Mouse (Mus musculus): ENCODE data around the gene Mymx. TPM values are rescaled to one million over a fixed set of nuclear protein-coding genes. Genes with fewer than 3 reads are reported as not detected.
A peak's percentile ranks its signal among the peaks of the same experiment; 100 is the strongest.
"Not testable (repeated sequence)": the region's sequence is repeated elsewhere in the genome, so short reads cannot be mapped to it uniquely, and the experiment has no call there.

The Mymx gene
- total and polyA plus RNA-seq, 3 experiments = not detected

DNA sequence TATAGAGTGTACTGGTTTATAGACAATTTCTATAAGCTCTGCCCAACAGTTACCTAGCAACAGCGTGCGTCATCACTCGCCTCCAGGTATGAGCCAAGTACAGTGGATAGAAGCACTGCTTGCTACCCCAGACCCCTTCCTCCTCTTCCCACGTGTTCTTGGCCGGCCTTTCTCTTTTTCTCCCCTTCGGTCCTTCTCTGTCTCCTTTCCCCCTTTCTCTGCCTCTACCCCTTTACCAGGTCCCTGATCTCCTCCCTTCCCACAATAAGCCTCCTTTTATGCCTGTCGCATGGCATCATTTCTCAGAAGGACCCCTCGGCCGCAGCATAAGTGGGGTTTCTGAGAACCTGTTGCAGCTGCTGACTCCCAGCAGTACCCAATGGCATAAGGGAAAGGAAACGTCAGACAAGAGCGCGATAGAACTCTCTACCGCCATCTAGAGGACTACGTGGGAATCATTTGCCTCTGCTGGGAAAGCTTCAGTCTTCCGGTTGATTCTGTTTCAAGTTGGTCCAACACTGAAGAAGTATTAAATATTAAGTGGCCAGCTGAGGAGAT is 24.8 kb upstream of the Mymx start:
- Histone ChIP-seq H3K79me2 (replicated peaks; ENCODE audit: control insufficient read depth, insufficient read depth, low read length) (no peaks in the 10 kb centered on the region), H3K27me3 (ENCODE audit: control insufficient read depth, insufficient read depth, low read length) (no peaks in the 10 kb centered on the region), H3K4me1 (ENCODE audit: control insufficient read depth, insufficient read depth, low read length) (peaks cover 9% of the 10 kb centered on the region), H3K27ac (no peak overlapping the region), H3K36me3 (ENCODE audit: control insufficient read depth, insufficient read depth, low read length) (no peaks in the 10 kb centered on the region), H3K4me3 (no peak overlapping the region), H3K9ac (ENCODE audit: low read depth, low read length) (peak overlapping the region; percentile 58)
- TF ChIP-seq EP300 (IDR thresholded peaks at IDR 0.05; ENCODE audit: insufficient read depth, low read depth, low read length) = peak; percentile 84; the same call in 1 of the 2 replicates
- peak; percentile 97; the same call in 1 of the 2 replicates for TF ChIP-seq CTCF (IDR thresholded peaks at IDR 0.05)
- TF ChIP-seq POLR2A (IDR thresholded peaks at IDR 0.05; ENCODE audit: insufficient read depth, low read depth, low read length) = no peak
- peak; percentile 49 to 70 for DNase-seq
- intact Hi-C loops (cut with DNase I) = no loop called here
- 23% methylated on average over 15 of the region's 15 CpGs for WGBS

- H3K27me3 ChIP-seq (ENCODE audit: control insufficient read depth, insufficient read depth, low read length); H3K9ac ChIP-seq (ENCODE audit: low read depth, low read length); H3K4me1 ChIP-seq (ENCODE audit: control insufficient read depth, insufficient read depth, low read length); H3K4me3 ChIP-seq; DNase-seq; H3K36me3 ChIP-seq (ENCODE audit: control insufficient read depth, insufficient read depth, low read length); H3K27ac ChIP-seq; H3K79me2 ChIP-seq (replicated peaks; ENCODE audit: control insufficient read depth, insufficient read depth, low read length); intact Hi-C loops (cut with DNase I): not testable (repeated sequence)
- 87% methylated on average over 8 of the region's 8 CpGs for WGBS
These were observed 21.5 kb upstream of the Mymx start for GRCm38 (mm10) chr17:45623425-45623824.

DNA sequence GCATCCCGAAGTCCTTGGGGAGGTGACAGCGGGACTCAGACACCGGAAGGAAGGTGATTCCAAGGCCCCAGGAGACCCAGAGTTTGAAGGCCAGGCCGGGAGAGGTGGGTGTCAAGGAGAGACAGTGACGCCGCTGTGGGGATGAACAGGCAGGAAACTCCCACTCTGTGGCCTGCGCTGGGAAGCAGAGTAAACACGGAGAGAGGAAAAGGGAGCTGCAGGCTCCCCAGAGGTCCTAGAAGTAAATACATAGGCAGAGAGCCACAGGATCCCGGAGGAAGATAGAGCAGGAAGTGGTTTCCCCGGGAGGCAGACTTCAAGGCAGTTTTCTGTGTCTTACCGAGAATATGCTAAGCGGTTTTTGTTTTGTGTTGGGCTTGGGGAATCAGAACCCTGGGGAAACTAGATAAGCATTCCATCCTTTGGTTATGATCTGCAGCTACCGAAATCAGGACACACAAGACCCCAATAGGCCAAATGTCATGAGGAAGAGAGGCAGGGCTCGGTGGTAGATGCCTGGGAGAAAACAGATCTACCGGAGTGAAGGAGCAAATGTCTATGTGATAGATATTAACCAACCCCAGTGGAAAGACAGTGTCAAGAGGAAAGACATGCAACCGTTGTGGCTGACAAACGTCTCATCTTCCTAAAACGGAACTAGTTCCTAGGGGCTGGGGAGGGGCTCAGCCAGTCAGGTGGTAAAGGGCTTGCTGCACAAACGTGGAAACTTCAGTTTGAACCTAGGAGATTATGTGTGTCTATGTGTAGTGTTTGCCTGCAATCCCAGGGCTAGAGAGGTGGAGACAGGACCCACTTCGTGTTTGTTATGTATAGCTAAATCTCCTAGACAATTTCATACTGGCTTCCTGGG is 17.7 kb upstream of the Mymx start:
- DNase-seq = peak; percentile 66 to 70
- Histone ChIP-seq H3K27ac (peak overlapping the region; percentile 88), H3K9ac (ENCODE audit: low read depth, low read length) (peak overlapping the region; percentile 54), H3K4me1 (ENCODE audit: control insufficient read depth, insufficient read depth, low read length) (peaks cover 3% of the 10 kb centered on the region), H3K79me2 (replicated peaks; ENCODE audit: control insufficient read depth, insufficient read depth, low read length) (no peaks in the 10 kb centered on the region), H3K36me3 (ENCODE audit: control insufficient read depth, insufficient read depth, low read length) (no peaks in the 10 kb centered on the region), H3K4me3 (peak overlapping the region; percentile 36), H3K27me3 (ENCODE audit: control insufficient read depth, insufficient read depth, low read length) (no peaks in the 10 kb centered on the region)
- intact Hi-C loops (cut with DNase I) = loop anchor here (2.0 kb wide), 1 partner anchor 35 kb away; no protein-coding TSS in a partner anchor
- TF ChIP-seq EP300 (IDR thresholded peaks at IDR 0.05; ENCODE audit: insufficient read depth, low read depth, low read length) (0 out of 2 replicates have a peak, but pooled peaks have one; percentile 31), CTCF (IDR thresholded peaks at IDR 0.05) (no peak)
- 26% methylated on average over 20 of the region's 20 CpGs for WGBS

GRCm38 (mm10) chr17:45618941-45619385 is 17.1 kb upstream of the Mymx start:
- intact Hi-C loops (cut with DNase I) = loop anchor here (2.0 kb wide), 1 partner anchor 34 kb away; no protein-coding TSS in a partner anchor
- H3K4me1 ChIP-seq (ENCODE audit: control insufficient read depth, insufficient read depth, low read length) = peaks cover 3% of the 10 kb centered on the region
- no peaks in the 10 kb centered on the region for H3K27me3 ChIP-seq (ENCODE audit: control insufficient read depth, insufficient read depth, low read length)
- no peaks in the 10 kb centered on the region for H3K36me3 ChIP-seq (ENCODE audit: control insufficient read depth, insufficient read depth, low read length)
- H3K79me2 ChIP-seq (replicated peaks; ENCODE audit: control insufficient read depth, insufficient read depth, low read length) = no peaks in the 10 kb centered on the region
- peak overlapping the region; percentile 88 for H3K27ac ChIP-seq
- TF ChIP-seq EP300 (IDR thresholded peaks at IDR 0.05; ENCODE audit: insufficient read depth, low read depth, low read length) (no peak), POLR2A (IDR thresholded peaks at IDR 0.05; ENCODE audit: insufficient read depth, low read depth, low read length) (peak; percentile 24; the same call in 1 of the 2 replicates), CTCF (IDR thresholded peaks at IDR 0.05) (no peak)
- 31% methylated on average over 8 of the region's 8 CpGs for whole genome bisulfite sequencing
- peak overlapping the region; percentile 54 for H3K9ac ChIP-seq (ENCODE audit: low read depth, low read length)
- peak; percentile 75 for DNase-seq
- H3K4me3 ChIP-seq = peak overlapping the region; percentile 36

- 92% methylated on average over 6 of the region's 6 CpGs for WGBS
- intact Hi-C loops (cut with DNase I) = loop anchor here (2.0 kb wide), 1 partner anchor 33 kb away; no protein-coding TSS in a partner anchor
These were observed 15.8 kb upstream of the Mymx start for GRCm38 (mm10) chr17:45617655-45618054.

GRCm38 (mm10) chr17:45616679-45617078 is 14.8 kb upstream of the Mymx start:
- WGBS = 75% methylated on average over 3 of the region's 3 CpGs
- peaks cover 4% of the 10 kb centered on the region for H3K4me1 ChIP-seq (ENCODE audit: control insufficient read depth, insufficient read depth, low read length)
- no peak overlapping the region for H3K4me3 ChIP-seq
- no peak overlapping the region for H3K27ac ChIP-seq
- no peaks in the 10 kb centered on the region for H3K27me3 ChIP-seq (ENCODE audit: control insufficient read depth, insufficient read depth, low read length)
- no peak overlapping the region for H3K9ac ChIP-seq (ENCODE audit: low read depth, low read length)
- intact Hi-C loops (cut with DNase I) = no loop called here
- TF ChIP-seq EP300 (IDR thresholded peaks at IDR 0.05; ENCODE audit: insufficient read depth, low read depth, low read length) (no peak), CTCF (IDR thresholded peaks at IDR 0.05) (no peak), POLR2A (IDR thresholded peaks at IDR 0.05; ENCODE audit: insufficient read depth, low read depth, low read length) (no peak)
- H3K36me3 ChIP-seq (ENCODE audit: control insufficient read depth, insufficient read depth, low read length) = no peaks in the 10 kb centered on the region
- no peaks in the 10 kb centered on the region for H3K79me2 ChIP-seq (replicated peaks; ENCODE audit: control insufficient read depth, insufficient read depth, low read length)
- no peak for DNase-seq

More at GRCm38 (mm10) chr17:45617655-45618054, 15.8 kb upstream of the Mymx start:
- TF ChIP-seq EP300 (IDR thresholded peaks at IDR 0.05; ENCODE audit: insufficient read depth, low read depth, low read length) (no peak), CTCF (IDR thresholded peaks at IDR 0.05) (no peak), POLR2A (IDR thresholded peaks at IDR 0.05; ENCODE audit: insufficient read depth, low read depth, low read length) (no peak)
- Histone ChIP-seq H3K79me2 (replicated peaks; ENCODE audit: control insufficient read depth, insufficient read depth, low read length) (no peaks in the 10 kb centered on the region), H3K36me3 (ENCODE audit: control insufficient read depth, insufficient read depth, low read length) (no peaks in the 10 kb centered on the region), H3K9ac (ENCODE audit: low read depth, low read length) (no peak overlapping the region), H3K27ac (no peak overlapping the region), H3K27me3 (ENCODE audit: control insufficient read depth, insufficient read depth, low read length) (no peaks in the 10 kb centered on the region), H3K4me1 (ENCODE audit: control insufficient read depth, insufficient read depth, low read length) (peaks cover 3% of the 10 kb centered on the region), H3K4me3 (no peak overlapping the region)
- DNase-seq = no peak
